Comparison of ENCODE assay signal across 7 mouse cellular contexts in genomic region chr16:97357188-97357821, GRCm38 (mm10). TPM values are rescaled to one million over a fixed set of nuclear protein-coding genes. Genes with fewer than 3 reads are reported as not detected.
DNase-seq lines count a peak whose midpoint lies in the region; ATAC-seq and TF ChIP-seq lines count a peak whose summit lies in the region.

No protein-coding gene starts in this region.

- H3K27ac ChIP-seq in embryonic fibroblast, embryonic 13.5 days (ENCODE audit: insufficient read depth, low read length), result no peak overlapping the region
- peak overlapping the region; percentile 59; the same call in 1 of the 2 replicates for H3K27ac ChIP-seq in heart, embryonic 10.5 days
- H3K27ac ChIP-seq in kidney, adult 2 months (ENCODE audit: insufficient read depth, low read depth, low read length), result no peak overlapping the region
- H3K27ac ChIP-seq in limb, embryonic 14.5 days (replicated peaks; ENCODE audit: low read depth, low read length), result no peak overlapping the region
- no peak overlapping the region for H3K27ac ChIP-seq in midbrain, embryonic 16.5 days (ENCODE audit: low read length)
- H3K27ac ChIP-seq in testis, adult 2 months (ENCODE audit: control insufficient read depth, insufficient read depth, low read depth, low read length), result no peak overlapping the region; the same call in 1 of the 2 replicates

- H3K27me3 ChIP-seq in heart, embryonic 10.5 days (ENCODE audit: insufficient read depth, poor library complexity, severe bottlenecking), result peaks cover 44% of the 10 kb centered on the region
- no peaks in the 10 kb centered on the region for H3K27me3 ChIP-seq in kidney, adult 2 months (replicated peaks; ENCODE audit: control insufficient read depth, insufficient read depth, low read length)
- H3K27me3 ChIP-seq in limb, embryonic 14.5 days (ENCODE audit: control insufficient read depth, insufficient read depth, low read length), result peaks cover 20% of the 10 kb centered on the region; the same call in 1 of the 2 replicates
- peaks cover 7% of the 10 kb centered on the region; the same call in 1 of the 2 replicates for H3K27me3 ChIP-seq in midbrain, embryonic 16.5 days (ENCODE audit: control insufficient read depth, insufficient read depth, low read depth, low read length)
- peaks cover 2% of the 10 kb centered on the region; the same call in 1 of the 2 replicates for H3K27me3 ChIP-seq in testis, adult 2 months (ENCODE audit: control insufficient read depth, insufficient read depth, low read length)

- no peak for TF ChIP-seq CTCF in embryonic fibroblast, embryonic 13.5 days (IDR thresholded peaks at IDR 0.05; ENCODE audit: borderline replicate concordance, insufficient read depth, low read length)
- no peak for TF ChIP-seq CTCF in kidney, adult 2 months (conservative IDR thresholded peaks at IDR 0.05; ENCODE audit: insufficient read depth, insufficient read length, low read depth, low read length)
- TF ChIP-seq CTCF in testis, adult 2 months (IDR thresholded peaks at IDR 0.05; ENCODE audit: control insufficient read depth, insufficient read depth, insufficient replicate concordance, low read depth, low read length), result no peak

- no peaks in the 10 kb centered on the region for H3K9me3 ChIP-seq in heart, embryonic 10.5 days
- H3K9me3 ChIP-seq in limb, embryonic 14.5 days (ENCODE audit: control insufficient read depth, low read length), result no peaks in the 10 kb centered on the region
- H3K9me3 ChIP-seq in midbrain, embryonic 16.5 days (replicated peaks; ENCODE audit: control insufficient read depth, low read length, poor library complexity, severe bottlenecking), result no peaks in the 10 kb centered on the region

- H3K4me1 ChIP-seq in embryonic fibroblast, embryonic 13.5 days (ENCODE audit: control insufficient read depth, insufficient read depth, low read length), result no peaks in the 10 kb centered on the region
- 0 out of 2 replicates have a peak, but pooled peaks cover 7% of the 10 kb centered on the region for H3K4me1 ChIP-seq in heart, embryonic 10.5 days
- no peaks in the 10 kb centered on the region for H3K4me1 ChIP-seq in kidney, adult 2 months (ENCODE audit: control insufficient read depth, insufficient read depth, low read length)
- H3K4me1 ChIP-seq in limb, embryonic 14.5 days (ENCODE audit: control insufficient read depth, insufficient read depth, low read length), result peaks cover 3% of the 10 kb centered on the region; the same call in 1 of the 2 replicates
- peaks cover 18% of the 10 kb centered on the region for H3K4me1 ChIP-seq in midbrain, embryonic 16.5 days (ENCODE audit: control insufficient read depth, insufficient read depth, low read length)
- peaks cover 7% of the 10 kb centered on the region for H3K4me1 ChIP-seq in testis, adult 2 months (ENCODE audit: control insufficient read depth, insufficient read depth, low read length)

- H3K4me3 ChIP-seq in embryonic fibroblast, embryonic 13.5 days (ENCODE audit: insufficient read depth, low read length), result peak overlapping the region; percentile 40
- peak overlapping the region; percentile 76 for H3K4me3 ChIP-seq in heart, embryonic 10.5 days
- peak overlapping the region; percentile 53 for H3K4me3 ChIP-seq in kidney, adult 2 months (ENCODE audit: insufficient read depth, low read depth, low read length)
- peak overlapping the region; percentile 59 for H3K4me3 ChIP-seq in limb, embryonic 14.5 days (replicated peaks; ENCODE audit: low read length)
- H3K4me3 ChIP-seq in midbrain, embryonic 16.5 days (ENCODE audit: low read depth, low read length), result peak overlapping the region; percentile 57
- peak overlapping the region; percentile 69 for H3K4me3 ChIP-seq in testis, adult 2 months (ENCODE audit: control insufficient read depth, low read depth, low read length)

- peak overlapping the region; percentile 58 for H3K9ac ChIP-seq in limb, embryonic 14.5 days (ENCODE audit: low read depth, low read length, severe bottlenecking)
- H3K9ac ChIP-seq in midbrain, embryonic 16.5 days (ENCODE audit: low read depth, low read length), result peak overlapping the region; percentile 60

- WGBS in heart, embryonic 10.5 days, result under 1% methylated on average over 25 of the region's 25 CpGs
- WGBS in kidney, adult 2 months, result 1% methylated on average over 25 of the region's 25 CpGs
- 2% methylated on average over 25 of the region's 25 CpGs for WGBS in limb, embryonic 14.5 days
- 1% methylated on average over 25 of the region's 25 CpGs for WGBS in midbrain, embryonic 16.5 days

- peak; percentile 53 for DNase-seq in adrenal gland, postnatal 14 days
- peak; percentile 75 for DNase-seq in heart, embryonic 10.5 days (ENCODE audit: low spot score)
- DNase-seq in kidney, adult 2 months, result peak; percentile 72
- DNase-seq in limb, embryonic 14.5 days (ENCODE audit: low spot score), result peak; percentile 32

- no peaks in the 10 kb centered on the region for H3K36me3 ChIP-seq in heart, embryonic 10.5 days
- no peaks in the 10 kb centered on the region for H3K36me3 ChIP-seq in kidney, adult 2 months (ENCODE audit: control insufficient read depth, insufficient read depth, low read length)
- no peaks in the 10 kb centered on the region for H3K36me3 ChIP-seq in limb, embryonic 14.5 days (ENCODE audit: control insufficient read depth, insufficient read depth, low read length)
- no peaks in the 10 kb centered on the region for H3K36me3 ChIP-seq in midbrain, embryonic 16.5 days (ENCODE audit: control insufficient read depth, insufficient read depth, low read length)
- no peaks in the 10 kb centered on the region for H3K36me3 ChIP-seq in testis, adult 2 months (ENCODE audit: control insufficient read depth, insufficient read depth, low read length)

- H3K4me2 ChIP-seq in limb, embryonic 14.5 days (replicated peaks; ENCODE audit: low read depth, low read length, severe bottlenecking), result peak overlapping the region; percentile 99
- peak overlapping the region; percentile 100 for H3K4me2 ChIP-seq in midbrain, embryonic 16.5 days (ENCODE audit: low read length)

- no peak for TF ChIP-seq POLR2A in embryonic fibroblast, embryonic 13.5 days (IDR thresholded peaks at IDR 0.05; ENCODE audit: low read depth, low read length)
- TF ChIP-seq POLR2A in kidney, adult 2 months (IDR thresholded peaks at IDR 0.05; ENCODE audit: low read depth, low read length), result no peak
- TF ChIP-seq POLR2A in limb, embryonic 14.5 days (IDR thresholded peaks at IDR 0.05; ENCODE audit: borderline replicate concordance, extremely low read depth, insufficient read depth, insufficient read length), result no peak
- no peak for TF ChIP-seq POLR2A in testis, adult 2 months (IDR thresholded peaks at IDR 0.05; ENCODE audit: control insufficient read depth, low read depth, low read length)

- peak; percentile 58; the same call in 1 of the 2 replicates for ATAC-seq in limb, embryonic 14.5 days (ENCODE audit: low FRiP score, low read depth)
- peak; percentile 62 for ATAC-seq in midbrain, embryonic 16.5 days

RNA-seq across cellular contexts. Expression of gene Bace2, which starts 0.8 kb away (rescaled TPM):
- total RNA-seq in adrenal gland, postnatal 14 days (2021), result 11.4 and 14.3 TPM in 2 replicates
- polyA plus RNA-seq in embryonic fibroblast, embryonic 13.5 days (2011; ENCODE audit: insufficient read length, low read depth, missing spikeins), result 4.2 and 5.1 TPM in 2 replicates
- 17.7 and 43.1 TPM in 2 replicates for polyA plus RNA-seq in heart, embryonic 10.5 days (2016; fragmentation: Nextera tagmentation; extraction: Ambion mirVana)
- 1.6 and 1.7 TPM in 2 replicates for polyA plus RNA-seq in kidney, adult 2 months (2012; rRNA removed)
- polyA plus RNA-seq in limb, embryonic 14.5 days (2012; rRNA removed), result 2.1 and 2.3 TPM in 2 replicates
- polyA plus RNA-seq in limb, embryonic 14.5 days (2014; fragmentation: Nextera tagmentation; extraction: Ambion mirVana), result 11.8 and 13.5 TPM in 2 replicates
- 2.8 and 3.5 TPM in 2 replicates for polyA plus RNA-seq in midbrain, embryonic 16.5 days (2015; fragmentation: Nextera tagmentation; extraction: Ambion mirVana)
- polyA plus RNA-seq in testis, adult 2 months (2012; rRNA removed), result 0.42 and 0.51 TPM in 2 replicates
